Mouse (Mus musculus): Measurements from ENCODE around the gene Rnf216. TPM values are rescaled to one million over a fixed set of nuclear protein-coding genes. Genes with fewer than 3 reads are reported as not detected.
A peak's percentile ranks its signal among the peaks of the same experiment; 100 is the strongest.

Gene Rnf216
- total and polyA plus RNA-seq, 2 experiments from 2014 or later, result 29.3 to 41.0 TPM

DNA sequence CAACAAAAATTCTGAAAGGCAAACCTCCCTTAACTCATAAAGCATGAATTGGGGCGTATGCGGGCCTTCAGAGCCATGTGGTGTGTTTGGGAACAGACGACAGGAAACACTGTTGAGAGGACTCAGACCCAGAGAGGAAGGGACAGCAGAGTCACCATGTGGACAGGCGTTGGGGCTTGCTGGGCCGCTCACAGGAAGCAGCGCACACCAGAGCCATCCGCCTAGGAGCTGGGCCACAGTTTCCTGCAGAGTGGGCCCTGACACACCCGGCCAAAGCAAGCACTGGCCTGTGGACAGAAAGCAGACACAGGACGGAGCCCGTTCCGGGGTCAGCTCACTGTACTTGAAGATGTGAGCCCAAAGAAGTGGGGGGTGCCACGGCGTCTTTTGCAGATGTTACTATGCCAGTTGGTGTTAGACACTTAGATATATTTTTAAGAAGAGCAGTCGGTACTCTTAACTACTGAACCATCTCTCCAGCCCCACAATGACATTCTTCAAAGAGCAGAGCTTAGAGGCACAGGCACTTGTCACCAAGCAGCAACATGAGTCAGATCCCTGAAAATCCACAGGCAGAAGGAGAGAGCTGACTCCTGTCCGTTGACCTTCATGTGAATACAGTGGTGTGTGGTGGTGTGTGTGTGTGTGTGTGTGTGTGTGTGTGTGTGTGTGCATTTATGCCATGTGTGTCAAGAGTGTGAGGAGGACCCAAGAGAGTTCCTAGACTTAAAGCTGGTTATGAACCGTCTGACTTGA is 130.6 kb downstream of the Rnf216 start:
- Histone ChIP-seq H3K4me1 (ENCODE audit: insufficient read depth) (no peaks in the 10 kb centered on the region), H3K4me2 (ENCODE audit: low read depth) (no peak overlapping the region), H3K4me3 (ENCODE audit: low read depth, low read length) (no peak overlapping the region), H3K9me3 (ENCODE audit: low read length) (no peaks in the 10 kb centered on the region), H3K27me3 (ENCODE audit: insufficient read depth, low read length) (no peaks in the 10 kb centered on the region), H3K36me3 (ENCODE audit: insufficient read depth) (no peaks in the 10 kb centered on the region), H3K9ac (no peak overlapping the region), H3K27ac (ENCODE audit: low read depth, low read length) (no peak overlapping the region)
- no peak for ATAC-seq
- 84% methylated on average over 16 of the region's 16 CpGs for WGBS
- TF ChIP-seq CTCF (IDR thresholded peaks at IDR 0.05; ENCODE audit: low read depth), result no peak
- DNase-seq, result no peak

DNA sequence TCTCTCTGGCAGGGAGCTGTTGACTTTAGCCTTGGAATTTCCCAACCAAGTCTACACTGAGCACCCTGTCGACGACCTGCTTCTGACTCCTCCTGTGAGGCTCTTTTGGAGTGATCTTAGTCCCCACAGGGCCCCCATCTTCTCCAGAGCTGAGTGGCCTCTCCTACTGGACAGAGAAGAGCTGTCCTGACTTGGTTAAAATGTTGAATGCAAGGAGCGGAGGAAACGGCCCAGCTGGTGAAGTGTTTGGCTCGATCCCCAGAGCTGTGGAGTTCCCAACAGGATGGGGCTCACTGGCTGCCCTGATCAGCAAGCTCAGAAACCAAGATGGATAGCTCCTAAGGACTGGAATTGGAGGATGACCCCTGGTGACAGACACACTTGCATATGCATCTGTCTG is 136.3 kb downstream of the Rnf216 start:
- H3K27me3 ChIP-seq (ENCODE audit: insufficient read depth, low read length), result no peaks in the 10 kb centered on the region
- peaks cover 23% of the 10 kb centered on the region for H3K36me3 ChIP-seq (ENCODE audit: insufficient read depth)
- ATAC-seq (no peak), DNase-seq (no peak)
- no peak for TF ChIP-seq CTCF (IDR thresholded peaks at IDR 0.05; ENCODE audit: low read depth)
- no peak overlapping the region for H3K9ac ChIP-seq
- WGBS, result 50% methylated on average over 5 of the region's 5 CpGs
- no peaks in the 10 kb centered on the region for H3K4me1 ChIP-seq (ENCODE audit: insufficient read depth)
- H3K4me3 ChIP-seq (ENCODE audit: low read depth, low read length), result no peak overlapping the region
- no peak overlapping the region for H3K4me2 ChIP-seq (ENCODE audit: low read depth)
- no peak overlapping the region for H3K27ac ChIP-seq (ENCODE audit: low read depth, low read length)
- H3K9me3 ChIP-seq (ENCODE audit: low read length), result no peaks in the 10 kb centered on the region

DNA sequence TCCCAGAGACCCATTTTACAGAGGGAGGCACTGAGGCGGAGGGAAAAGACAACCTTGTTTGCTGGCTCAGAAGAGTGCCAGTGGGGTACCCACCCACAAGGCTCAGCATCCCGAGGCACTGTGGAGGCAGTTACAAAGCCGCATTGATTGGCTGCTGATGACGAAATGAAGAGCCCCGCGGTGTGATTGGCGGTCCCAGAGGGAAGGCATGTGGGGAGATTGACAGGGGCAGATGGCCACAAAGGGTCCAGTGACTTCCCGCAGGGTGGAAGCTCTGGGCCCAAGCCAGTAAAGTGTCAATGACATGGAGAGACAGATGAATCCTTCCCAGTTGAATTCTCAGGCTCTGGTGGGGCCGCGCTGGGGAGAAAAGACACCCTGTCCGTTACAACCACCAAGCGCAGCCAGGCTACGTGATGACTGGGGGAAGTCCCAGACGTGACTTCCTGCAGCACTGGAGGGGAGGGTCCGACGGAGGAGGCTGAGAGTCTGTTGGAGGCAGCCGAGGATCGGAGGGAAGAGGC is 138.1 kb downstream of the Rnf216 start:
- H3K4me1 ChIP-seq (ENCODE audit: insufficient read depth), result no peaks in the 10 kb centered on the region
- peaks cover 41% of the 10 kb centered on the region for H3K36me3 ChIP-seq (ENCODE audit: insufficient read depth)
- peak overlapping the region; percentile 34; the same call in 1 of the 2 replicates for H3K9ac ChIP-seq
- DNase-seq (peak; percentile 87), ATAC-seq (peak; percentile 93)
- peak overlapping the region; percentile 46 for H3K4me2 ChIP-seq (ENCODE audit: low read depth)
- peak overlapping the region; percentile 14; the same call in 1 of the 2 replicates for H3K4me3 ChIP-seq (ENCODE audit: low read depth, low read length)
- H3K27me3 ChIP-seq (ENCODE audit: insufficient read depth, low read length), result no peaks in the 10 kb centered on the region
- H3K27ac ChIP-seq (ENCODE audit: low read depth, low read length), result peak overlapping the region; percentile 46; the same call in 1 of the 2 replicates
- H3K9me3 ChIP-seq (ENCODE audit: low read length), result no peaks in the 10 kb centered on the region
- WGBS, result 7% methylated on average over 18 of the region's 18 CpGs
- no peak for TF ChIP-seq CTCF (IDR thresholded peaks at IDR 0.05; ENCODE audit: low read depth)

GRCm38 (mm10) chr5:142973971-142974370 is 138.8 kb downstream of the Rnf216 start:
- Histone ChIP-seq H3K36me3 (ENCODE audit: insufficient read depth) (peaks cover 45% of the 10 kb centered on the region), H3K27me3 (ENCODE audit: insufficient read depth, low read length) (no peaks in the 10 kb centered on the region), H3K27ac (ENCODE audit: low read depth, low read length) (no peak overlapping the region), H3K4me3 (ENCODE audit: low read depth, low read length) (no peak overlapping the region), H3K4me2 (ENCODE audit: low read depth) (no peak overlapping the region), H3K9ac (no peak overlapping the region), H3K4me1 (ENCODE audit: insufficient read depth) (no peaks in the 10 kb centered on the region), H3K9me3 (ENCODE audit: low read length) (no peaks in the 10 kb centered on the region)
- WGBS, result 45% methylated on average over 3 of the region's 3 CpGs
- no peak for TF ChIP-seq CTCF (IDR thresholded peaks at IDR 0.05; ENCODE audit: low read depth)
- DNase-seq (no peak), ATAC-seq (peak; percentile 15; the same call in 1 of the 2 replicates)

GRCm38 (mm10) chr5:142968411-142968810 is 144.4 kb downstream of the Rnf216 start:
- TF ChIP-seq CTCF (IDR thresholded peaks at IDR 0.05; ENCODE audit: low read depth), result no peak
- WGBS, result 67% methylated on average over 14 of the region's 14 CpGs
- Histone ChIP-seq H3K4me3 (ENCODE audit: low read depth, low read length) (no peak overlapping the region), H3K36me3 (ENCODE audit: insufficient read depth) (peaks cover 47% of the 10 kb centered on the region), H3K4me1 (ENCODE audit: insufficient read depth) (peaks cover 21% of the 10 kb centered on the region), H3K9ac (no peak overlapping the region), H3K27ac (ENCODE audit: low read depth, low read length) (0 out of 2 replicates have a peak overlapping the region, but pooled peaks have one; percentile 15), H3K4me2 (ENCODE audit: low read depth) (no peak overlapping the region), H3K27me3 (ENCODE audit: insufficient read depth, low read length) (no peaks in the 10 kb centered on the region), H3K9me3 (ENCODE audit: low read length) (no peaks in the 10 kb centered on the region)
- ATAC-seq (no peak), DNase-seq (peak; percentile 46)

DNA sequence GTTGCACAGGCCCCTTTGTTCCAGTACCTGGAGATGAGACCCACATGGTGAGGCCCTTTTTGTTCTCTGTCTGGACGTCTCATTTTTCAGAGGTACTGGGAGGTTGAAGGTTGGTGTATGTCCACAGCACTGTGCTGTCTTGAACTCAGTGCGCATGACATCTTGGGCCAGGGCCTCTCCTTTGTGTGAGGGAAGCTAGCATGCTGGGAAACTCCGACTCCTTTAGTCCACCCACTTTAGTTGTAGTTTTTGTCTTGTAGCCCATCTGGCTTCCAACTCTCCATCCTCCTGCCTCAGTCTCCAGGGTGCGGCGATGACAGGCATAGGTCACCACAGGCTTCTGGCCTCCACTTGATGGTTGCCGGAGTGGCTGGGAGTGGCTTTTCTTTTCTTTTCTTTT is 148.1 kb downstream of the Rnf216 start:
- H3K4me3 ChIP-seq (ENCODE audit: low read depth, low read length), result peak overlapping the region; percentile 92
- peaks cover 21% of the 10 kb centered on the region for H3K4me1 ChIP-seq (ENCODE audit: insufficient read depth)
- peaks cover 9% of the 10 kb centered on the region; the same call in 1 of the 2 replicates for H3K36me3 ChIP-seq (ENCODE audit: insufficient read depth)
- WGBS, result 53% methylated on average over 6 of the region's 6 CpGs
- H3K27me3 ChIP-seq (ENCODE audit: insufficient read depth, low read length), result no peaks in the 10 kb centered on the region
- H3K9ac ChIP-seq, result peak overlapping the region; percentile 98
- no peaks in the 10 kb centered on the region for H3K9me3 ChIP-seq (ENCODE audit: low read length)
- no peak for DNase-seq
- peak overlapping the region; percentile 89 for H3K4me2 ChIP-seq (ENCODE audit: low read depth)
- peak overlapping the region; percentile 94 for H3K27ac ChIP-seq (ENCODE audit: low read depth, low read length)
- ATAC-seq, result no peak
- no peak for TF ChIP-seq CTCF (IDR thresholded peaks at IDR 0.05; ENCODE audit: low read depth)
